Mouse (Mus musculus) c-Kit-positive CD71-positive TER-119-negative erythroid progenitor cells, embryonic 14.5 days (primary cell): ENCODE data around the gene Chkb.
A peak's percentile ranks its signal among the peaks of the same experiment; 100 is the strongest.

Source experiments
- DNase-seq: peaks from one replicate; pipeline ENCODE4 v3.0.0-alpha.2; 2013; ENCODE audit warnings: low read depth

The Chkb gene

GRCm38 (mm10) chr15:89399716-89400115 lies 30.0 kb downstream of the Chkb start:
- no peak for DNase-seq

GRCm38 (mm10) chr15:89398146-89398545 lies 31.6 kb downstream of the Chkb start:
- no peak for DNase-seq

DNA sequence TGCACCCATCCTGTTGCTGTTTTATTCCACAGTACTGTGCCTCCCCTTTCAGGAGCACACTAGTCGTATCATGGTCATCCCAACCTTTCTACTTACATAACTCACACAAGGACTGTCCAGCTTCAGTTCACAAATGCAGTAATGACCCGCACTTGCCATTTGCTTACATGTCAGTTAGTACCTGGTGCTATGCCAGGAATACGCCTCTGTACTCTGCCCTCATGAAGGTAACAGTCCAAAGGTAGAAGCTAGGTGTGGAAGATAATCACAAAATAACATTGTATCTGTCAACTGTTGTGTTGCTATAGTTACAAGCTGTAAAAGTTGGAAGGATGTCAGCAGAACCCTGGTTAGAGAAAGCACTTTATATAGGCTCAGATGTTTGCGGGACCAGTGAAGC lies 32.8 kb downstream of the Chkb start:
- no peak for DNase-seq

DNA sequence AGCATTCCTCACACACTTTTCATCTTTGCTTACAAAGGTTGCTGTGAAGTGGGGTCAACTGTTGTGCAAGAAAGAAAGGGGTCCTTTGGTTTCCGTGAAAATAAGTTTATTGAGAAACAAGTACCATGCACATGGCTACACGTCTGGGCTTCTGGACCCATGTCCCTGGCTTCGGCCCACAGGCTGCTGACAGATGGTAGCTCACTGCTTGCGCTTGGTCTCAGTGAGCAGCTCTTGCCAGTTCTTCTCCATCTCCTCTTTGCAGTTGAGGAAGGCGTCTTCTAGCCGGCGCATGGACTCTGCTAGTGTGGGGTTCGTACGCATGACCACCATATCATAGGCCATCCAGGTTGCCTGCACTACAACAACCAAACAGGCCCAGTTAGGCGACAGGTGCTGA lies 39.6 kb downstream of the Chkb start:
- DNase-seq, result no peak

GRCm38 (mm10) chr15:89387127-89387526 lies 42.6 kb downstream of the Chkb start:
- no peak for DNase-seq

- DNase-seq, result no peak
These were observed 45.1 kb downstream of the Chkb start, which contains the start of gene Klhdc7b for GRCm38 (mm10) chr15:89384617-89385016. TSS of gene Klhdc7b (plus strand) at chr15:89384917.

DNA sequence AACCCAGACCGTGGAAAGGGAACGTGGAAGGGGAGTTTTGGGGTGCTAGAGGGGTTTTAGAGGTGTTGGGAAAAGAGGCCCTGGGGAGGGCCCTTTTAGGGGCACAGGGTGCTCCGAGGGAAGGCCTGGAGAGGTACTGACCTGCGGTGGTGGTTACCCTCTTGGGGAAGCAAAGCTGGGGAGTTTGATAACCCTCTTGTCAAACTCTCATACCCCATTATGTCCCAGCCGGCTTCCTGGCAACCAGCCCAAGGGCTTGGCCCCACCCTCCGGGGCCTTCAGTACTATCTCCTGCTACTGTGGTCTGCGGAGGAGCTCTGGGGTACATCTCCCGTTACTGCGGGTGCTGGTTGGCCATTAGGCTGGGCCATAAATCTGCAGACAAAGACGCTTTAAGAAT lies 50.3 kb downstream of the Chkb start:
- DNase-seq, result peak; percentile 62

GRCm38 (mm10) chr15:89378831-89379401 lies 50.8 kb downstream of the Chkb start, which contains the start of gene Odf3b:
TSS of gene Odf3b (minus strand) at chr15:89379282.
- DNase-seq, result no peak

DNA sequence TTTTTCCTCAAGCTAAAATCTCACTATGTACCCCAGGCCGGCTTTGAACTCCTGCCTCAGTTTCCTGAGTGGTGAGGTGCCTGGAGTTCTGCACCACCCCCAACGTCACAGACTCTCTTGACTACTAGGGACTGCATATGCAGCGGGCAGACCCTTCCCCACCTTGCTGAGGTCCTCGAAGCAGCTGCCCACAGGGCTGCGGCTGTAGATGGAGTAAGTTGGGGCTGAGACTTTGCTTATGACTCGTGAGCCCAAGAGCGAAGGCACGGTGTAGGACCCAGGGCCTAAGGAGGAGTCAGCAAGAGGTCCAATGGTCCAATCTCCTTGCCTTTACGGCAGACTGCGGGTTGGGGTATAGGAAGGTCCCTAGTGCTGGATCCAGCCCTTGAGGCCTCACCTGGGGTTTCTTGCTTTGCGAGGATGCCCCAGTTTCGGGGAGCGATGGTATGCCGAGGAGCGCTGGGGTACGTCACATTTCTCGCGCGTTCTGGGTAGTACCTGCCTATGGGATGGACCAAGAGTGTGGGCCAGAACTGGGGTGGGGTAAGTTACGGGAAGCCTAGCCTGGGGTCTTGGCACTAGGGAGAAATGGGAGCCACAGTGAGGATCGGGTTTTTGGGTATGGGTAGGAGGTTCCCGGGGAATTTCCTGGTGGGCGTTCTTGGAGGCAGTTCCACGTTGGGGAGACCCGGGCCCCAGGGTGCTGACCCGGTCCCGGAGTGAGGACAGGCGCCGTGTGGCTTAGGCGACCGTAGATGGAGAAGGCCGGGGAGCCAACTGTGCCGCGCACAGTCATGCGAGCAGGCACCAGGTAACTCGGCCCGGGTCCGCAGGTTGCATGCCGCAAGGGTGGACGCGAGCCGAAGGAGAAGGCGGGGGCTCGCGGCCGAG lies 51.5 kb downstream of the Chkb start:
- DNase-seq, result no peak

DNA sequence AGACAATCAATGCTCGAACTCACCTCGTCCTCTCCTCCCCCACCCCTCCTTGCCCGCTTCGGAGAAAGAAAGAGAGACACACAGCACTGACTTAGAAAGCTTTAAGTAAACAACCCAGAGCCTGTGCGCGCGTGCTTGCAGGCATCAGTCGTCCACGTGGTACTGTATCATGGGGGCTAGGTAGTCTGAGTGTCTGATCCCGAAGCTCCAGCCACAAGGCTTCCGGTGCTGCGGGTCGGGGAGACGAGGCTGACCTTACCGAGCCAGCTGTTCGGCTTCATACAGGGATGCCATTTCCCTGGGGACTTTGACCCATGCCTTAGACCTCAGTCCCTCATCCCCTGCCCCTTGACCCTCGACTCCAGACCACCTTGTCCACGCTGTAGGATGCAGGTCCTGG lies 52.3 kb downstream of the Chkb start:
- no peak for DNase-seq

- DNase-seq, result no peak
These were observed 52.8 kb downstream of the Chkb start, which contains the start of gene Tymp for GRCm38 (mm10) chr15:89376957-89377356. TSS of gene Tymp (minus strand) at chr15:89377039.
